Mouse (Mus musculus) spleen, postnatal 36 days (tissue): ENCODE measurements around the gene Slc29a2.

Source experiments
- DNase-seq, 2 experiments: peaks; one replicate each; pipeline ENCODE4 v3.0.0; 2022; ENCODE audit warnings: low spot score in 2 of 2, mixed read lengths in 1 of 2

The Slc29a2 gene

DNA sequence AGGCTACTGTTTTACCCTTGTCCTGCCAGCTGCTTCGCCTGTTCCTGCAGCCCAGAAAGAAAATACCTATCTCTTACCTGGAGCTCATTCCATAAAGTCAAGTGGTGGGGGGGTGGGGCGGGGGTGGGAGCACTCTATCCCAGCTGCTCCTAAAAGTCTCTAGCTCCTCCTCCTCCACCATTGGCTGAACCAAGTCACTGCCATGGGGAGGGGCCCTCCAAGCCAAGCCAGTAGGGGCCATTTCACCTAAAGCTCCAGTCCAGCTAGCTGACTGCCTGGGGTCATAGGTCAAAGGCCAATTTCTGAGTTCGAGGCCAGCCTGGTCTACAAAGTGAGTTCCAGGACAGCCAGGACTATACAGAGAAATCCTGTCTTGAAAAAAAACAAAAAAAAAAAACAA lies 9.0 kb downstream of the Slc29a2 start:
- no peak for DNase-seq

DNA sequence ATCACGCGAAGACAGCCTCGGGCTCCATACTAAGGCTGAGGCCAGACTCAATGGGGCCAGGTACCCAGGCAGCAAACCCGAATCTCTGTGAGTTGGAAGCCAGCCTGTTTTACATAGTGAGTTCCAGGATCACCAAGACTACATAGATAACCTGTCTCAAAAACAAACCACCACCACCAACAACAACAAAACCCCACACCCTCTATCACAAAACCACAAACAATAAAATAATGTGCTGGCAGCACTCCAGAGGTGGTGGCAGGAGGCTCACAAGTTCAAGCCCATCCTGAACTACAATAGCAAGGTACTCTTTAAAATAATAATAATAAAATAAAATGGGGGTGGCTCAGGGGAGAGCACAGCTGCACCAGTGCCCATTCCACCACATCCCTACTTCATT lies 12.9 kb downstream of the Slc29a2 start:
- no peak for DNase-seq

DNA sequence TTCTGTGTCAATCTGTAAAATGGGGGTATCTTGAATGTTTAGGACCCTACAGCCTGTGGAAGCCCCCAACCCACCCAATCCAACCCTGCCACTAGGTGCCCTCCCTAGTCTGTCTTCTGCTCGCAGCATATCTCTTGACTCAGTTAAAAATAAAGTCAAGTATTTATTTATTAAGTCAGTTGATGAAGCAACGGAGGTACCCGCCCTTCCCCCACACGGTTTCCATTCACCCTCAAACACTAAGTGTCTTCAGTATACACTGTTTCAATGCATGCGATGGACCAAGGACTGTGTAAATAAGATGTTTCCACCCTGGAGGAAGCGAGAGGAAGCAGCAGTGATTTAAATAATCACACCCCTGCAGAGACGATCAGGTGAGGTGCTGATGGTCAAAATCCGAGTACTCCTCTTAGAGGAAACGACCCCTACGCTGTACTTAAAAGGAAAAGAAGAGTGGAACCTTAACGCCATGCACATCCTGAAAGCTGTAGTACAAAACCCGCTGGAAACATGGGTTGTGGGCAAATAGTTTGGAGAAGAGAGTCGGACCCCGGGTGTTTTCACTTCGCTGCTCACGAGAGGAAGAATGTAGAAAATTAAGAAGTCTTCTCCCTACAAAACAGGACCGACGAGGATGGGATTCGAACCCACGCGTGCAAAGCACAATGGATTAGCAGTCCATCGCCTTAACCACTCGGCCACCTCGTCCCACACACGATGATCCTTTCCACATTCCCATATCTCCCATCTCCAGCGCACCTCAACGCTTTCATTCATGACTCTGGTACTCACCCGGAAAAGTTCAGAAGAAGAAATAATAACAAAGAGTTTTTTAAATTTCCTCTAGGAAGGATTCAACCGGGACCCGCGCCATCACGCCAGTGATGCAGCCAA lies 14.3 kb downstream of the Slc29a2 start:
- DNase-seq = peak; percentile 32 to 50

- DNase-seq = peak; percentile 85 to 86
Measured at GRCm38 (mm10) chr19:5038709-5039156, 15.1 kb downstream of the Slc29a2 start, which contains the start of the genes B4gat1 and AC124502.3. TSS of gene B4gat1 (plus strand) at chr19:5038826. TSS of gene AC124502.3 (plus strand) at chr19:5038891.

DNA sequence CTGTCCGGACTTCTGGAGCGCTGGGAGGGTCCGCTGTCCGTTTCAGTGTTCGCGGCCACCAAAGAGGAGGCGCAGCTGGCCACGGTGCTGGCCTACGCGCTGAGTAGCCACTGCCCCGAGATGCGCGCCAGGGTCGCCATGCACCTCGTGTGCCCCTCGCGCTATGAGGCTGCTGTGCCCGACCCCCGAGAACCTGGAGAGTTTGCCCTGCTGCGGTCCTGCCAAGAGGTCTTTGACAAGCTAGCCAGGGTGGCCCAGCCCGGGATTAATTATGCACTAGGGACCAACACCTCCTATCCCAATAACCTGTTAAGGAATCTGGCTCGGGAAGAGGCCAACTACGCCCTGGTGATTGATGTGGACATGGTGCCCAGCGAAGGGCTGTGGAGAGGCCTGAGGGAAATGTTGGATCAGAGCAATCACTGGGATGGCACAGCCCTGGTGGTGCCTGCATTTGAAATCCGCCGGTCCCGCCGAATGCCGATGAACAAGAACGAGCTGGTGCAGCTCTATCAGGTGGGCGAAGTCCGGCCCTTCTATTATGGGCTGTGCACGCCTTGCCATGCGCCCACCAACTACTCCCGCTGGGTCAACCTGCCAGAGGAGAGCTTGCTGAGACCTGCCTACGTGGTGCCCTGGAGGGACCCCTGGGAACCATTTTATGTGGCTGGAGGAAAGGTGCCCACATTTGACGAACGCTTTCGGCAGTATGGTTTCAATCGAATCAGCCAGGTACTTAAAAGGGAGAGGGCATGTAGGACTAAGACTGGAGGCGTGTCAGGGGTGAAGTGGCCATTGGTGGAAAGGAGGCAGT lies 15.8 kb downstream of the Slc29a2 start:
- DNase-seq = no peak

DNA sequence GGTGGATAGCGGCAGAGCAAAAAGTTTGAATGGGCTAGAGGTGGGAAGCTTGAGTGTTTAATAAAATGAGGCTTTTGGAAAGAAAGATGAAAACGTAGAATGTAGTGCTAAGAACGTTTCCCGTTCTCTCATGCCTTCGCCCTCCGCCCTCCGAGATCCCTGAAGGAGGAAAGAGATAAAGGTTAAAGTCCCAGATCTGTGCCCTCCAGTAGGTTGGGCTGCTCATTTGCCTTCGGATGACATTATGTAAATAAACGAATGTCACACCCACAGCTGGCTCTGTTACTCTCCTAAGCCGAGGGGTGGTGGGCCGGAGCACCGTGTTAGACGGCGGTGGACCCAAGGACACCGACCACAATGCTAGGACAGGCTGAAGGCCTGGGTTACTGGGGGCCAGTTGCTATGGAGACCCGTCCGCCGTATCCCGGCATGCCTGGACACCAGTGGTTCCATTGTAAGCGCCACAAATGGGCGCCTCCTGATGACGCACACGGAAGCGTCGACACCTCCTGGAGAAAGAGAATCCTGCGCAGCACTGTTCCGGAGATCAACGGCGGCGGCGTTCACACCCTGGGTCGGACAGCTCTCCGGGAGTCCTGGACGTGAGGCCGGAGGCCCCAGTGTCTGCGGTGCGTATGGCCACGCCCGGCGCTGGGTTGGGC lies 17.3 kb downstream of the Slc29a2 start, which contains the start of gene Brms1:
Gene Brms1, plus strand, starts transcription at position 493 of the 662 bp plus-strand sequence.
- DNase-seq = peak; percentile 85 to 90

DNA sequence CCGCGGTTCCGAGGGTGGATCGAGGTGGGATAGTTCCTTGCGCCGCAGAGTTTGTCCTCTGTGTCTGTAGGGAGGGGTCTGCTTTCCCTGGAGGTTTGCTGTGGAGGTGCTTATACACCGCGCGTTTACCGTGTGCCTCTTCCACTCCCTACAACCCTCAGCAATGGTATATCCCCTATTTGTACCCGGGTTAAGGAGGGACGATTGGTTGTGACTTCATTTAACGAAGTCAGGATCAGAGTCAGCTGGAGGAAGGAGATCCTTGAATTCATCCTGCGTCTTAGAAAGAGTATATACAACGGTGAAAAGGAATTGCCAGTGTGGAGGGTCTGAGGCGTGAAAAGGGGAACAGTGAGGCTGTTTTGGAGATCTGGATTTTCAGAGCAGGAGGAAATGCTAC lies 17.9 kb downstream of the Slc29a2 start:
- no peak for DNase-seq

DNA sequence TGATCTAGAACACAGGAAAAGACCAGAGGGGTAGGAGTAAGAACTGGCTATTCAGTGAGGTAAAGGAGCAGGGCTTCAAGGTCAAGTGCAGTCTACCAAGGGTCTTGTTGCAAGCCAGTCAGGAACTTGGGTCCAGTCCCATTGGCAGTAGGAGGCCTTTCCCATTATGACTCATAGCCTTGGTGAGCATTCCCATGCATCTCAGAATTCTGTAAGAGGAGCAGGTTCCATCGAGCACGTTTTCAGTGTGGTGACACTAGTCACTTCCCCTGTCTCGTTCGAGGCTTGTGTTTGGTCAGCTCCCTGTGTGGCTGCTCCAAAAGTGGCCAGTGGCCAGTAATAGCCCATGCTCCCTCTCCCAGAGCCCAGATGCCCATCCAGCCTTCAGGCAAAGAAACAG lies 21.9 kb downstream of the Slc29a2 start:
- DNase-seq = no peak

GRCm38 (mm10) chr19:5048138-5049056 lies 24.7 kb downstream of the Slc29a2 start:
- no peak for DNase-seq

- no peak for DNase-seq
Measured at GRCm38 (mm10) chr19:5049325-5049724, 25.7 kb downstream of the Slc29a2 start.

DNA sequence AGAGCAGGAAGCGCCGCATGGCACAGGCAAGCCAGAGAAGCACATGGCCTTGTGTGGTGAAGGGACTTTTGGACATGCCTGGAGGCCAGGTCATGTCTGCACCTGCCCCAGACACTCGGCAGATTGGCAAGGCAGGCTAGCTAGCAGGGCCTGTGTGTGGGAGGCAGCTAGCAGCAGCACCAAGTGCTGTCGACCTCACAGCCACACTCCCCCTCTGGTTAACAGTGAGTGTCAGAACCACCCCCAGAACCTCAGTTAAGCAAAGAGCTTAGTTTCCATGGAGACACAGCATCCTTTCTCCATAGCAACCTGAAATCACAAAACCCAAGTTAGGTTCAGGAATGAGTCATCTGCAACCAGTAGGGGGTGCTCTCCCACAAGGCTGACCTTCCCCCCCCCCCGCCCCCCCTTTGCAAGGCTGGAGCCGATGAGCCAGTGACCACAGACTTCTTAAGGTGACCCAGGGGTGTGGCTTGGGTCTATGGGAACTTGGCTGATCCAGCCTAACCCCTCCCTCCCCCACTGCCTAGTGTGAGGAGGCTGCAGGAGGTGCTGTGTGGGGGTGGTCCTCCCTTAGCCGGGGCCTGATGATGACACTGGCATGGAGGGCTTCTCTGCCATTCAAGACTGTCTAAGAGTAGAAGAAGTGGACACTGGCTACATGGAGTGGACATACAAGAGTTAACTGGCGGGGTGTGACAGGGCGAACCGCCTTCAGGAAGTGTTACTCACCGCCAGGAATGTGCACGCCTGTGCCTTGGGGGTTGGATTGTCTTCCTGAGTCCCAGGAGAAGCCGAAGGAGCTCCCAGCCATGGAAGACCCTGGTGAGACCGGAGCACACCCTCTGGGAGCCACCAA lies 26.6 kb downstream of the Slc29a2 start, which contains the start of gene Rin1:
Gene Rin1, plus strand, starts transcription at position 435 of the 859 bp plus-strand sequence.
- no peak for DNase-seq

GRCm38 (mm10) chr19:5051031-5051430 lies 27.4 kb downstream of the Slc29a2 start:
- DNase-seq = no peak

- DNase-seq = no peak
Measured at GRCm38 (mm10) chr19:5051515-5051914, 27.9 kb downstream of the Slc29a2 start.

- no peak for DNase-seq
Measured at GRCm38 (mm10) chr19:5052166-5052822, 28.6 kb downstream of the Slc29a2 start.

DNA sequence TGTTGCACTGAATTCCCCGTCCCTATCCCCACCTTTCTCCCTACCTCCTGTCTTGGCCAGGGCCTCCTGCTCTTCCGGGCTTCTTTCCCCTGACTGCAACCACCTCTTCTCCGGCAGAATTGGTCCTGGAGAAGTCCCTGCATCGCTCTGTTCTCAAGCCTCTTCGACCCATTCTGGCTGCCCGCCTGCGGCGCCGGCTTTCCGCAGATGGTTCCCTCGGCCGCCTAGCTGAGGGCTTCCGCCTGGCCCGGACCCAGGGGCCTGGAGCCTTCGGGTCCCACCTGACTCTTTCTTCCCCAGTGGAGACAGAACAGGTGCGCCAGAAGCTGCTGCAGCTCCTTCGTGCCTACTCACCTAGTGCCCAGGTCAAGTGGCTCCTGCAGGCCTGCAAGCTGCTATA lies 29.2 kb downstream of the Slc29a2 start:
- DNase-seq = no peak

- no peak for DNase-seq
Measured at GRCm38 (mm10) chr19:5053909-5054308, 30.2 kb downstream of the Slc29a2 start.

DNA sequence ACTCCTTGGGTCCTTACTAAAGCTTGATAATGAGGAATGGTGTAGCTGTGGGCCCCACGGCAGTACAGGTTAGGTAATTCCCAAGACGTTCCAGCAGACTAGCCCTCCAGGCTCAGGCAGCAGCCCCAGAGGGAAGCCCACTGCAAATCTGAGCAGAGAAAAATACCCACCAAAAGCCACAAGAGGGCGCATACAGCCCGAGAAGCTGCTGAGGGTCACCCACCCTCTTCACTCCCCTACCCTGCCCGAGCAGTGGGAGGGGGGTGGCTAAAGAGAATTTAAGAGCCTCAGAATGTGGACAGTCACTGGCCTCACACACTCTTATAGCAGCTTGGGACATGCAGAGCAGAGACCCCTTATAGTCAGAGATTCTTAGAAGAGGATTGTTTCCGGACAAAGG lies 32.6 kb downstream of the Slc29a2 start:
- no peak for DNase-seq

- no peak for DNase-seq
Measured at GRCm38 (mm10) chr19:5057876-5058775, 34.5 kb downstream of the Slc29a2 start.
